Mouse (Mus musculus) kidney, postnatal 0 days (tissue): Measurements from ENCODE around the gene Tnk1. TPM values are rescaled to one million over a fixed set of nuclear protein-coding genes. Genes with fewer than 3 reads are reported as not detected.
A peak's percentile ranks its signal among the peaks of the same experiment; 100 is the strongest.

Experiments used
- ATAC-seq: fragments of 200-750 bp; cut with Nextera tagmentation; replicated peaks from 2 replicates; pipeline ENCODE4 v1.8.0; 2017; ENCODE audit warnings: low read depth, moderate number of reproducible peaks, moderate TSS enrichment, moderate library complexity; ENCODE audit not compliant: low FRiP score
- DNase-seq: peaks from one replicate; pipeline ENCODE4 v3.0.0-alpha.2; 2016; ENCODE audit warnings: low spot score
- H3K27ac ChIP-seq: fragments of 300-500 bp; sonication (generic); 2 replicates; pipeline ENCODE4 v1.5.1; 2014; ENCODE audit warnings: mild to moderate bottlenecking
- H3K27me3 ChIP-seq: fragments of 300-500 bp; sonication (generic); 2 replicates; pipeline ENCODE4 v1.6.1; 2014; ENCODE audit warnings: low read length, mixed read lengths; ENCODE audit not compliant: insufficient read depth
- H3K36me3 ChIP-seq: fragments of 300-500 bp; sonication (generic); 2 replicates; pipeline ENCODE4 v1.6.1; 2014; ENCODE audit warnings: low read length, mixed read lengths; ENCODE audit not compliant: insufficient read depth
- H3K4me1 ChIP-seq: fragments of 300-500 bp; sonication (generic); replicated peaks from 2 replicates; pipeline ENCODE4 v1.6.1; 2014; ENCODE audit warnings: antibody characterized with exemption, low read length, mixed read lengths; ENCODE audit not compliant: insufficient read depth
- H3K4me2 ChIP-seq: fragments of 300-500 bp; sonication (generic); 2 replicates; pipeline ENCODE4 v1.6.1; 2014; ENCODE audit warnings: mild to moderate bottlenecking, low read length, moderate library complexity, mixed read lengths
- H3K4me3 ChIP-seq: fragments of 300-500 bp; sonication (generic); replicated peaks from 2 replicates; pipeline ENCODE4 v1.5.1; 2014; ENCODE audit warnings: low read depth, low read length
- H3K9ac ChIP-seq: fragments of 300-500 bp; sonication (generic); 2 replicates; pipeline ENCODE4 v1.6.1; 2014; ENCODE audit warnings: low read depth, low read length
- H3K9me3 ChIP-seq: fragments of 300-500 bp; sonication (generic); replicated peaks from 2 replicates; pipeline ENCODE4 v1.6.1; 2016; ENCODE audit warnings: low read length, inconsistent platforms, mixed read lengths
- CTCF ChIP-seq: IDR thresholded peaks from 2 replicates; pipeline ENCODE4 v1.5.1; 2016; ENCODE audit warnings: antibody characterized with exemption, low read depth, mild to moderate bottlenecking, moderate library complexity
- WGBS: fragments of 180-500 bp; shearing (Covaris S2); extraction: QIAGEN DNeasy Blood & Tissue Kit; methylation state at CpG from one replicate; pipeline ENCODE4 v1.1.7; 2014; 5-methylcytosine and 5-hydroxymethylcytosine counted together
- polyA plus RNA-seq: library from polyadenylated mRNA; unstranded; fragments of >200 nt; fragmentation: Nextera tagmentation; extraction: Ambion mirVana; gene quantifications from 2 replicates; pipeline ENCODE4 v1.2.1, GENCODE M21; 2015

Gene Tnk1
- polyA plus RNA-seq, 1 experiment from 2014 or later: 6.3 TPM

DNA sequence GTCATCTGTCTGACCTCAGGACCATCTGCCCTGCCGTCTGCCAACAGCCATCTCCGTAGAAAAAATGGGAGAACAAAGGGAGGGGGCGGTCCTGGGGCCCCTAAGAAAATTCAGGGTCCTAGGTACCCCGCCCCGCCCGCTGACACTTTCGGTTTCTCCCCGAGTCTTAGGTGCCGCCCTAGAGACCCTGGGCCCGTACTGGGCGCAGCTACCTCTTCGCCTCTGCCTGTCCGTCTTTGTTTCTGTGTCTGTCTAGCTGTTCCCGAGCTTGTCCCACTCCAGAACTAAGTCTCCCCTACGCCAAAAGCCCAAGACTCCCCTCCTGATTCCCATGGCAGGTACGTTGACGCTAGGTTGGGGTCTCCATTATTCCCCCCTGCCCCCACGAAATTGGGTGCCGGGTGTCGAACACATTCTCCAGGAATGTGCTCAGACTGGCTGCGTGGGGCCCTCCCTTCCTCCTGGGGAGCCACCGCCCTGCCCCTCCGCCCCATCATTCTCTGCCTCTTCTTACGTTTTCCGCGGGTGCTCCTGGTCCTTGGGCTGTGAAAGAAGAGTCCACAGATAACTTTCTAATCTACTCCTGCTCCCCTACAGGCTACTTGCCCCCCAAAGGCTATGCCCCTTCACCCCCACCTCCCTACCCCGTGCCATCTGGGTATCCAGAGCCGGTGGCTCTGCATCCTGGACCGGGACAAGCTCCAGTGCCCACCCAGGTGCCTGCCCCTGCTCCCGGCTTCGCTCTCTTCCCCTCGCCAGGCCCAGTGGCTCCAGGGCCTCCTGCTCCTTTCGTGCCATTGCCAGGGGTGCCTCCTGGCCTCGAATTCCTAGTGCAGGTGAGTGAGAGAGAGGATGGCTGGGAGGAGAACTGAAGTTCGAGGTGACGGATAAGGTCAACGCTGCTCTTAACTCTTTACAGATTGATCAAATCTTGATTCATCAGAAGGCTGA is 11.5 kb downstream of the Tnk1 start:
- ATAC-seq (peak; percentile 27), DNase-seq (peak; percentile 46)
- H3K27me3 ChIP-seq: no peaks in the 10 kb centered on the region
- peak overlapping the region; percentile 83 for H3K9ac ChIP-seq
- peak overlapping the region; percentile 96 for H3K27ac ChIP-seq
- peaks cover 28% of the 10 kb centered on the region for H3K36me3 ChIP-seq
- peaks cover 9% of the 10 kb centered on the region; the same call in 1 of the 2 replicates for H3K4me1 ChIP-seq
- H3K9me3 ChIP-seq: no peaks in the 10 kb centered on the region
- TF ChIP-seq CTCF: no peak
- peak overlapping the region; percentile 75 for H3K4me2 ChIP-seq
- H3K4me3 ChIP-seq: peak overlapping the region; percentile 75
- 8% methylated on average over 37 of the region's 37 CpGs for WGBS

DNA sequence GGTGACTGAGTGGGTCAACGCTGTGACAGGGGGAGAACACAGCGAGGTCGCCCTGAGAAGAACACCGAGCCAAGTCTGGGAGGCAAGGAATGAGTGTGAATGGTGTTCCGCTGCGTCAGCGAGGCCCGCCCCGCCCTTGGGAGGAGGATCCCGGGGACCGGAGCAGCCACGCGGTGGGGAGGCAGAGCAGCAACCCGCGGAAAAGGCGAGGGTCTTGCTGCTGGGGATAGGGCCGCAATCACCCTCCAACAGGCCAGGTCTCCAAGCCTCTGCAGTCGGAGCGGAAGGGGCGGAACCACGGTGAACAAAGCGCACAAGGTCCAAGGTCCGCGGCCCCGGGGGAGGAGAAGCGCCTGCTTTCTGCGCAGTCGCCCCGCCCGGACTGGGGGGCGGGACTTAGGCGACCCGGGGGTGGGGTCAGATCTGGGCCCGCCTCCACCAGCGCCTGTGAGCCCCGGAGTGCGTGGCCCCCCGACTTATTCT is 12.3 kb downstream of the Tnk1 start, which contains the start of gene Plscr3:
Gene Plscr3, plus strand, starts transcription at position 179 of the 483 bp plus-strand sequence.
- WGBS: 0% methylated on average over 37 of the region's 38 CpGs
- no peaks in the 10 kb centered on the region for H3K27me3 ChIP-seq
- ATAC-seq: peak; percentile 91
- no peaks in the 10 kb centered on the region for H3K9me3 ChIP-seq
- peaks cover 9% of the 10 kb centered on the region; the same call in 1 of the 2 replicates for H3K4me1 ChIP-seq
- H3K27ac ChIP-seq: peak within 1 kb of the TSS; percentile 96
- H3K4me3 ChIP-seq: peak within 1 kb of the TSS; percentile 75
- peak within 1 kb of the TSS; percentile 83 for H3K9ac ChIP-seq
- peak within 1 kb of the TSS; percentile 75 for H3K4me2 ChIP-seq
- H3K36me3 ChIP-seq: peaks cover 20% of the 10 kb centered on the region
- peak; percentile 97 for DNase-seq
- no peak for TF ChIP-seq CTCF

DNA sequence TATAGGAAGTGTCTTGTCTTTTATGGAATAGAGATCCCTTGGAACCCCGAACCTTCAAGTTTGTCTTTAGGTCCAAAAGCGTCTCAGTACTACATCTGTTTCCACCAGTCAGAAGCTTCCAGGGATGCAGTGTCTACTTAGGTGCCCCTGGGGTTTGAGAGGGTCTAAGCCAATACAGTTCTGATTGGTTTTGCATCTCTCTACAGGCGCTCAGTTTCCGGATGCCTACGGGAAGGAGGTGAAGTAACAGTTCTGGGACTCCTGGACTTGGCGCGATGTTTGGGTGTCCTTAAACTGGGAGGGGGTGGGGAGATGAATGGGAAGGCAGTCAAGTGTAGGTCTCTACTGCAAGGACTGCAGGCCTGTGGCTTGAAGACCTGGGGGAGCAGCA is 19.8 kb downstream of the Tnk1 start:
- ATAC-seq (no peak), DNase-seq (peak; percentile 54)
- no peak for TF ChIP-seq CTCF
- no peaks in the 10 kb centered on the region for H3K9me3 ChIP-seq
- H3K27ac ChIP-seq: peak overlapping the region; percentile 93
- H3K36me3 ChIP-seq: no peaks in the 10 kb centered on the region
- WGBS: 3% methylated on average over 7 of the region's 7 CpGs
- H3K27me3 ChIP-seq: no peaks in the 10 kb centered on the region
- H3K4me1 ChIP-seq: peaks cover 26% of the 10 kb centered on the region
- H3K4me3 ChIP-seq: peak overlapping the region; percentile 59
- peak overlapping the region; percentile 75 for H3K9ac ChIP-seq
- H3K4me2 ChIP-seq: peak overlapping the region; percentile 97

DNA sequence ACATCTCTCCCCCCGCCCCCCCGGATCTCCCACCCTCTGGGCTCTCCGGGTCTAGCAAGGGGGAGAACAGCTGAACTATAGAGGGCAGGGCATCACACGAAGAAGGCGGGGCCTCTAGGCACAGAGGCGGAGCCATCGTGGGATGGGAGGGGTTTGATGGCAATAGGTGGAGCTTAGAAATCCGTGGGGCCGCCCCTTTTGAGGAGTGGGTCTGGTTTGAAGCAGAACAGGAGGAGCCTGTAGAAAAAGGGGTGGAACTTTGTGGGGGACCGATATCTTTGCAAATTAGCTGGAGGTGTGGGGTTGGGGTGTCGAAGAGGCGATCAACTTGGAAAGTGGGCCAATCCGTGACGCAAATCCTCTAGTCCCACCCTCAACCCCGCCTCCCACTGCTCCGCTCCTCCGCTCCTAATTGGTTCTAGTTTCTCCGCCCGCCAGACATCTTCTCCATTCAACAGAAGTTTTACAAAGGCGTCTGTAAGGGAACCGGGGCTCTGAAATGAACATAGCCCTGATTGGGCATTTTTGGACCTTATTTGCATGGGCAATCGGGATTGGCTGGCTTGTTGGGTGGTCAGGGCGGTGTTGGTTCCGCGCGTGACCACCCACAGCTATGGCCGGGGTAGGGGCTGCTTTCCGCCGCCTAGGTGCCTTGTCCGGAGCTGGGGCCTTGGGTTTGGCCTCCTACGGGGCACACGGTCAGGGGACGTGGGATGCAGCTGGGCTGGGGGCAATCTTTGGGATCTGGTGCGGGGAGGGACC is 20.4 kb downstream of the Tnk1 start, which contains the start of gene Tmem256:
Gene Tmem256, plus strand, starts transcription at position 563 of the 762 bp plus-strand sequence.
- Histone ChIP-seq H3K9ac (peak within 1 kb of the TSS; percentile 75), H3K27me3 (no peaks in the 10 kb centered on the region), H3K4me3 (peak within 1 kb of the TSS; percentile 59), H3K4me1 (peaks cover 27% of the 10 kb centered on the region), H3K4me2 (peak within 1 kb of the TSS; percentile 97), H3K36me3 (no peaks in the 10 kb centered on the region), H3K27ac (peak within 1 kb of the TSS; percentile 93), H3K9me3 (no peaks in the 10 kb centered on the region)
- ATAC-seq: peak; percentile 92
- WGBS: under 1% methylated on average over 34 of the region's 34 CpGs
- DNase-seq: peak; percentile 100
- TF ChIP-seq CTCF: no peak

DNA sequence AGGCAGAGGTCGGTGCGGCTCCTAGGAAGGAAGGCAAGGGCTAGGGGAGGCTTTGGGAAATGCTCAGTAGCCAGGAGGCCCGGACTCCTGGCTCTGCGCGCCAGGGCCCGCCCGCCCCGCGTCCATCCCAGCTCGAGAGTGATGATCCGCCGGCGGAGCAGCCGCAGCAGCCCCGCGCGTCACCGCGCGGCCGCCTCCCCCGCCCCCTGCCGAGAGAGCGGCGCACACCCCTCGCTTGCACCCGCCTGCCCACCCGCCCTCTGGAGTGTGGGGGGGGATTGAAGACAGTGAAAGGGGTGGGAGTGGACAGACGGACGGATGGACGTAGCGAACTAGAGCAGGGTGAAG is 21.0 kb downstream of the Tnk1 start, which contains the start of gene Nlgn2:
Gene Nlgn2, minus strand, starts transcription at position 181 of the 348 bp plus-strand sequence.
- peak; percentile 56; the same call in 1 of the 2 replicates for ATAC-seq
- DNase-seq: no peak

More for the DNA sequence above, 21.0 kb downstream of the Tnk1 start, which contains the start of gene Nlgn2:
- Histone ChIP-seq H3K4me3 (peak within 1 kb of the TSS; percentile 59), H3K27ac (peak within 1 kb of the TSS; percentile 93), H3K27me3 (no peaks in the 10 kb centered on the region), H3K36me3 (no peaks in the 10 kb centered on the region), H3K9ac (peak within 1 kb of the TSS; percentile 75), H3K4me1 (peaks cover 27% of the 10 kb centered on the region), H3K4me2 (peak within 1 kb of the TSS; percentile 97), H3K9me3 (no peaks in the 10 kb centered on the region)
- under 1% methylated on average over 32 of the region's 32 CpGs for WGBS
- peak; percentile 25; the same call in 1 of the 2 replicates for TF ChIP-seq CTCF
